Mouse (Mus musculus) erythroblast, embryonic 14.5 days (primary cell): ENCODE results near the gene Pard3.

Experiments
- GATA1 ChIP-seq: IDR thresholded peaks from 2 replicates; pipeline ENCODE4 v1.6.1; 2012; ENCODE audit warnings: low read length, inconsistent platforms, mixed read lengths
- TAL1 ChIP-seq: IDR thresholded peaks from 3 replicates; pipeline ENCODE4 v1.6.1; 2012; ENCODE audit warnings: low read length, inconsistent platforms, mixed read lengths

GRCm38 (mm10) chr8:127190350-127190749 lies 126.7 kb downstream of the Pard3 start:
- TF ChIP-seq TAL1 (no peak), GATA1 (no peak)
